Mouse (Mus musculus) lung, postnatal 0 days (tissue): ENCODE results near the gene E2f2.

Experiments used
- CTCF ChIP-seq: IDR thresholded peaks from 2 replicates; pipeline ENCODE4 v1.5.1; 2016; ENCODE audit warnings: antibody characterized with exemption, mild to moderate bottlenecking
- EP300 ChIP-seq: IDR thresholded peaks from 2 replicates; pipeline ENCODE4 v1.6.1; 2016; ENCODE audit warnings: antibody characterized with exemption, mild to moderate bottlenecking, control low read depth

GRCm38 (mm10) chr4:136189912-136190311 is 17.7 kb downstream of the E2f2 start:
- TF ChIP-seq CTCF (no peak), EP300 (no peak)
